Mouse (Mus musculus): ENCODE data around the gene Wdr31.

GRCm38 (mm10) chr4:62516579-62516978 is 45.9 kb upstream of the Wdr31 start:
- TF ChIP-seq CTCF (IDR thresholded peaks at IDR 0.05; ENCODE audit: control insufficient read depth, insufficient read depth, insufficient read length) = no peak
- no peak for TF ChIP-seq MAX (IDR thresholded peaks at IDR 0.05)
- no peak for TF ChIP-seq MYOD1 (IDR thresholded peaks at IDR 0.05; ENCODE audit: control insufficient read depth, insufficient read length, low read depth)
- TF ChIP-seq USF1 (IDR thresholded peaks at IDR 0.05; ENCODE audit: low read depth) = no peak
- no peak for TF ChIP-seq MYOG (IDR thresholded peaks at IDR 0.05; ENCODE audit: control insufficient read depth, extremely low read depth, insufficient read length)
- no peak for TF ChIP-seq CEBPB (IDR thresholded peaks at IDR 0.05; ENCODE audit: low read depth)
- TF ChIP-seq FOSL1 (IDR thresholded peaks at IDR 0.05; ENCODE audit: insufficient read depth, low read length, poor library complexity, severe bottlenecking) = no peak
